Mouse (Mus musculus) G1E-ER4 (cell line): ENCODE results near the gene Plekhb1. TPM values are rescaled to one million over a fixed set of nuclear protein-coding genes. Genes with fewer than 3 reads are reported as not detected.

Experiments used
- GATA1 ChIP-seq: IDR thresholded peaks from one replicate; pipeline ENCODE4 v1.8.0; 2012; ENCODE audit warnings: low read length, inconsistent platforms
- polyA plus RNA-seq: library from polyadenylated mRNA; stranded (reverse); fragments of >175 nt; gene quantifications from 2 replicates; pipeline ENCODE4 v1.2.3, GENCODE M21; 2012

The Plekhb1 gene
- polyA plus RNA-seq, 1 experiment: not detected

DNA sequence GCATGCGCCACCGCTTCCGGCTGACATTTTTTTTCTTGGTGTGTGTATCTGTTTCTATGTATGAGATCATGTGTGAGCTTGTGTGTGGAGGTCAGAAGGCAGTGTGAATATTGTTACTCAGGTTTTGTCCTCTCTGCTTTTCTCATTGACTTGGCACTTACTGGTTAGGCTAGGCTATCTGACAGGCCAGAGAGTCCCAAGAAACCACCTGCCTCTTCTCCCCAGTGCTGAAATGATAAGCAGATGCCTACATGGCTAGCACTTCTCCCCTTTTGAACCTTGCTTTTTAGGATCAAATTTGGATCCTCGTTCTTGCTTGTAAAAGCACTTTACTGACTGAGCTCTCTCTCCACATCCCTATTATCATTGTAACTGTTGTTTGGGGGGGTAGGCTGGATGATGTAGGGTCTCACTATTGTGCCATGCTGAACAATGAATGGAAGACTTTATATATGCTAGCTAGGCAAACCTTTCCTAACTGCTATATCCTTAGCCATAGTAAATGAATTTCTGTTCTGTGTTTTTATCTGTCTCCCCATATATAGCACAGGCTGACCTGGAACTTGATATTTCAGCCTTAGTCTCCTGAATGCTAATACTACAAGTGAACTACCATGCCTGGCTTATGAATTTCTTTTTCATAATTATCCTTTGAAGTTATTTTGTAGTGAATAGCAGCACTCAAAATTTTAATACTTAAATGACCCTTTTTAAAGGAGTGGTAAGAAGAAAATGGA, 45.9 kb downstream of the Plekhb1 start:
- TF ChIP-seq GATA1: no peak

DNA sequence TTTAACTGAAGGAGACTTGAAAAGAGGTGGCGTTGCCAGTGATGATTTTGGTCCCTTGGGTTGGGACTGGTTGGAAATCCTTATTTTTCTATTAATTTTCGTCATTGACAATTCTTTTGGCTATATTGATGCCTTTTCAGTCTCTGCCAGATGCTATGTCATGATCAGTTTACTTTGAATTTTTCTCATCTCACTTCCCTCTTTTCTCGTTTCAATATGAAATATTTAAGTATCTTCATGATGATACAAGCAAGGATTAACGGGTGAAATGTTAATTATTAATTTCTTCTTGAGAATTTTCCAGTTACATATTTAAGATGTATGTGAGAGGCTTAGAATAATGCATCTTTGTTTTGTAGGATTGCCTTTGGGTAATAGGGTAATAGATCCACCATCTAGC, 53.3 kb downstream of the Plekhb1 start:
- no peak for TF ChIP-seq GATA1

DNA sequence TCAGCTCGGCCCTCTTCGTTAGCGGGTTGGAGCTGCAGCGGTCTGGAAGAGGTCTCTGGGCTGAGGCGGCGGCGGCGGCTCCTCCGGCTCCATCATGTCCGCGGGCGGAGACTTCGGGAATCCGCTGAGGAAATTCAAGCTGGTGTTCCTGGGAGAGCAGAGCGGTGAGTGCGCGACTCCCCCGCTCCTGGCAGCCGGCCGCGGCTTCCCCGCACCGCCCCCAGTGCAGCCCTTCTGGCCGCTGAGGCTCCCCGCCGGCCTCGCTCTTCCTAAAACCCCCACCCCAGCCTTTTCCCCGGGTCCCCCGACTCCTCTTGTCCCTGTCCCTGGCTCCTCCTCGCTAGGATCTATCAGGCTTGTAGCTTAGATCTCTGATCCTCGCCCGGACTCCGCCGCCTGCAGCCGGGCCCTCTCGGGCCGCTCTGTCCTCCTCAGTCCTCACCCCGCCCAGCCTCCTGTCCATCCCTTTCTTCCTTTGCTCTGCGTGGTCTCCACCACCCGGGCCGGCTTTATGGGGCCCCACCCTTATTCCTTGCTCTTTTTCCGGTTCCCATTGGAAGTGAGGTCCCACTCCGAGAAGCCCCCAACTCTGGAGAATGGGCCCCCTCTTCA, 54.0 kb downstream of the Plekhb1 start, which contains the start of gene Mrpl48:
TSS of gene Mrpl48 (minus strand) at position 172 of the 612 bp plus-strand sequence.
- no peak for TF ChIP-seq GATA1

DNA sequence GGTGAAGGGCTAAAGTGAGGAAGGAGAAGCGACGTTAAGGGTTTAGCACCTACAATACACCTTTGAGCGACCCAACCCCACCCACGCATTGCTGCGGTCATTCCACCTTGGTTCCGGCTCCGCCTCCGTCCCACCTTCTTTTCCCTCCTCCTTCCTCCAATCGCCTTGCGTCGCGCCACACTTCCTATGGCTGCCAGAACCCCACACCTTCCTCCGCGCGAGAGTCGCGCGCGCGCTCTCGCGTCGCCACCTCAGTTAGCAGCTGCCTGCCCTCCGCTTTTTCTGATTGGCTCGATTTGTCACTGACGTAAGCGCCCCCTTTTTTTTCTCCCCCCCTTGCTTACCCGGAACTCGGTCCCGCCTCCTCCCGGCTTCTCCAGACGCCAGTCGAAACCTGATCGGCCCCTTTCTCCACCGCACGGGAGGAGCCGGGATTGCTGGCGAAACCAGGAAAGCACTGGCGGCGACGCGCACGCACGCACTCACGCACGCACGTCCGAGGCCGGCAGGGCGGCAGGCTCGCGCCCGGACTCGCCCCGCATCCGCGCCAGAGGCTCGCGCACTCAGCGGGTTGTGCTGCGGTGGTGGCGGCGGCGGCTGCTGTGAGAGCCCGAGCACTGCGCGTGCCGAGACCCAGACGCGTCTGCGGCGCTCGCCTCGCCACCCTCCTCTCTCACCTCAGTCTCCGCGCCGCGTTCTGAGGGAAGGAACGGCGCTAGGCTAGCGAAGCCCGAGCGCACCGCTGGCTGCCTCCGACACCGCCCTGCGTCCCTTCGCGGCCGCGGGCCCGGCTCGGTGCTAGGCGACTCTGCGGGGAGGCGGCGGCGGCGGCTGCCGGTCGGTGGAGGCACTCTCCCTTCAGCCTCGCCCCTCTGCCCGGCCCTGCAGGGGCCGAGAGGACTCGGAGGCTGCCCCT, 54.7 kb downstream of the Plekhb1 start, which contains the start of gene Rab6a:
TSS of gene Rab6a (plus strand) at position 197 of the 916 bp plus-strand sequence.
- no peak for TF ChIP-seq GATA1

DNA sequence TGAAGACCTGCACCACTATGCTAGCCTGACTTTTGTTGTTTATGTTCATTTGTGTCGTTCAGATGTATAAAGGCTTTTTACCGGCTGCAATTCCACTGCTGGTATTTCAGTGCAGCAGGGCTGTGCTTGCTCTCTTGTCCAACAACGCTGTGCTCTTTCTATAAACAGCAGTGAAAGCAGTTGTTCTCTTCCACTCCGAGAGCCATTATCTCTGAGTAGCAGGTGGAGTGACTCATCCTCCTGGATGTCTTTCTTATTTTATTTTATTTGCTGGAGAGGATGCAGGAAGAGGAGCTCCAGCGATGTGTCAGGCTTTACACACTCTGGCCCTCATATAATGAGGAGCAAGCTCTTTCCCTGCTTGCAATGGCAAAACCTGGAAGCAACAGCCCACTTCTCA, 62.0 kb downstream of the Plekhb1 start:
- TF ChIP-seq GATA1: no peak

DNA sequence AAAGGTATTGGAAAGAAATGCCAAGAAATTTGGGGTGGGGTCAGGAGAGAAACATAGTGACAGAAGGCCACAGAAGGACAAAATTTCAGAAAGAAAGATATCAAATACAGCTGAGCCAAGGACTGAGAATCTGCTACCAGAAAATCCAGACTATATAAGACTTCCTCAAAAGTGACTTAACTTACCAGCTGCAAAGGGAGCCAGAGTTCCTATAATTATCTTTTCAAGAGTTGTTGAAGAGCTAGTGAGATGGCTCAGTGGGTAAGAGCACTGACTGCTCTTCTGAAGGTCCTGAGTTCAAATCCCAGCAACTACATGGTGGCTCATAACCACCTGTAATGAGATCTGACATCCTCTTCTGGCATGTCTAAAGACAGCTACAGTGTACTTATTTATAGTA, 68.9 kb downstream of the Plekhb1 start:
- TF ChIP-seq GATA1: no peak

Other genes starting within 250 kb of the Plekhb1 start
- 0.04 TPM in 1 of 2 replicates, not detected in the other for gene Ucp3, start 189.4 kb downstream of the Plekhb1 start, polyA plus RNA-seq
- 987 and 1,168 TPM in 2 replicates for gene Ucp2, start 169.1 kb downstream of the Plekhb1 start, polyA plus RNA-seq
- gene Dnajb13, start 147.5 kb downstream of the Plekhb1 start, polyA plus RNA-seq: not detected in 2 replicates
- 11.2 and 13.4 TPM in 2 replicates for gene Coa4, start 125.3 kb downstream of the Plekhb1 start, polyA plus RNA-seq
- gene Rab6a, start 55.0 kb downstream of the Plekhb1 start, polyA plus RNA-seq: 22.5 and 28.2 TPM in 2 replicates
- gene Mrpl48, start 54.1 kb downstream of the Plekhb1 start, polyA plus RNA-seq: 1.2 and 1.7 TPM in 2 replicates
- 43.5 and 47.1 TPM in 2 replicates for gene Fam168a, start 44.2 kb upstream of the Plekhb1 start, polyA plus RNA-seq
- 50.9 and 53.1 TPM in 2 replicates for gene Relt, start 201.0 kb upstream of the Plekhb1 start, polyA plus RNA-seq